Mouse (Mus musculus): ENCODE measurements around the gene Ube2q1.

- no peak for TF ChIP-seq GATA1 (IDR thresholded peaks at IDR 0.05; ENCODE audit: borderline replicate concordance, low read length)
- TF ChIP-seq FLI1 (IDR thresholded peaks at IDR 0.05; ENCODE audit: low read length): no peak
Measured at GRCm38 (mm10) chr3:89802876-89803275, 29.5 kb downstream of the Ube2q1 start.

Data from megakaryocyte, embryonic 14.5 days (primary cell).